9 mouse cellular contexts compared by ENCODE assay signal in genomic region chr11:103675556-103675955, GRCm38 (mm10). TPM values are rescaled to one million over a fixed set of nuclear protein-coding genes. Genes with fewer than 3 reads are reported as not detected.
DNase-seq lines count a peak whose midpoint lies in the region; ATAC-seq lines count a peak whose summit lies in the region.
"Had no signal": no experiment of that assay in that cellular context is flagged by ENCODE, and none has a peak within 500 bp of the region (broad histone marks: within the 10 kb centered on the region; RNA-seq: fewer than 3 reads in every experiment).

No protein-coding gene starts in this region.

- ATAC-seq in erythroid progenitor cell, adult 5-6 weeks (replicated peaks; ENCODE audit: low FRiP score, poor library complexity, severe bottlenecking), result peak; percentile 65; the same call in 1 of the 2 replicates
- no peak for ATAC-seq in liver, embryonic 13.5 days (ENCODE audit: low read depth)

- H3K4me3 ChIP-seq in liver, embryonic 13.5 days (replicated peaks), result no peak overlapping the region

- peak; percentile 15 to 30 for DNase-seq in urinary bladder, postnatal 36 days (ENCODE audit: low spot score in 2 of 2)
- no peak for DNase-seq in urinary bladder, postnatal 10 days (ENCODE audit: low spot score)
- DNase-seq in c-Kit-negative CD71-positive TER-119-positive erythroid progenitor cells, embryonic 14.5 days (ENCODE audit: low read depth, low spot score), result peak; percentile 35
- DNase-seq in kidney, adult 8-10 months, result peak; percentile 49 to 67
- DNase-seq in liver, embryonic 13.5 days, result peak; percentile 35
- peak; percentile 42 for DNase-seq in retina, adult 2 months (ENCODE audit: low read depth, low spot score)
- DNase-seq in yolk sac, embryonic 10.5 days (ENCODE audit: low spot score), result peak; percentile 33

- peaks cover 38% of the 10 kb centered on the region for H3K36me3 ChIP-seq in liver, embryonic 13.5 days

- H3K27me3 ChIP-seq in liver, embryonic 13.5 days, result no peaks in the 10 kb centered on the region

- no peak overlapping the region for H3K9ac ChIP-seq in liver, embryonic 13.5 days

- H3K27ac ChIP-seq in liver, embryonic 13.5 days, result no peak overlapping the region

- WGBS in liver, embryonic 13.5 days (ENCODE audit: insufficient replicate concordance), result 38% methylated on average over 3 of the region's 3 CpGs

- H3K4me1 ChIP-seq in liver, embryonic 13.5 days (replicated peaks), result no peaks in the 10 kb centered on the region

- no peaks in the 10 kb centered on the region for H3K9me3 ChIP-seq in liver, embryonic 13.5 days (replicated peaks)

- H3K4me2 ChIP-seq in liver, embryonic 13.5 days, result no peak overlapping the region

RNA-seq across cellular contexts. Expression of gene Gosr2, which starts 22.1 kb away (rescaled TPM):
- 13.0 and 16.3 TPM in 2 replicates for total RNA-seq in erythroid progenitor cell, adult 5-6 weeks (2015; ENCODE audit: low replicate concordance)
- total RNA-seq in erythroid progenitor cell, adult 5-6 weeks (2017; ENCODE audit: low replicate concordance), result 14.8 and 15.2 TPM in 2 replicates
- polyA plus RNA-seq in liver, embryonic 13.5 days (2015; fragmentation: Nextera tagmentation; extraction: Ambion mirVana), result 43.2 and 51.4 TPM in 2 replicates

RNA-seq across cellular contexts. Expression of gene Rprml, which starts 26.2 kb away (rescaled TPM):
- total RNA-seq in erythroid progenitor cell, adult 5-6 weeks (2015; ENCODE audit: low replicate concordance), result not detected in 2 replicates
- total RNA-seq in erythroid progenitor cell, adult 5-6 weeks (2017; ENCODE audit: low replicate concordance), result not detected in 2 replicates
- not detected in 2 replicates for polyA plus RNA-seq in liver, embryonic 13.5 days (2015; fragmentation: Nextera tagmentation; extraction: Ambion mirVana)

RNA-seq across cellular contexts. Expression of gene Lyzl6, which starts 36.9 kb away (rescaled TPM):
- total RNA-seq in erythroid progenitor cell, adult 5-6 weeks (2015; ENCODE audit: low replicate concordance), result not detected in 2 replicates
- not detected in 2 replicates for total RNA-seq in erythroid progenitor cell, adult 5-6 weeks (2017; ENCODE audit: low replicate concordance)
- polyA plus RNA-seq in liver, embryonic 13.5 days (2015; fragmentation: Nextera tagmentation; extraction: Ambion mirVana), result not detected in 2 replicates
- total RNA-seq: layer of hippocampus, postnatal 14 days had no signal

RNA-seq across cellular contexts. Expression of gene Gm884, which starts 54.6 kb away (rescaled TPM):
- total RNA-seq in erythroid progenitor cell, adult 5-6 weeks (2015; ENCODE audit: low replicate concordance), result not detected in 2 replicates
- total RNA-seq in erythroid progenitor cell, adult 5-6 weeks (2017; ENCODE audit: low replicate concordance), result not detected in 2 replicates
- polyA plus RNA-seq in liver, embryonic 13.5 days (2015; fragmentation: Nextera tagmentation; extraction: Ambion mirVana), result not detected in 2 replicates
- total RNA-seq: layer of hippocampus, postnatal 14 days had no signal
